Mouse (Mus musculus): Measurements from ENCODE around the gene Axin1. TPM values are rescaled to one million over a fixed set of nuclear protein-coding genes. Genes with fewer than 3 reads are reported as not detected.
"Not testable (repeated sequence)": the region's sequence is repeated elsewhere in the genome, so short reads cannot be mapped to it uniquely, and the experiment has no call there.

Gene Axin1
- polyA plus RNA-seq, 2 experiments from 2014 or later, result 10.5 to 13.5 TPM

GRCm38 (mm10) chr17:26188091-26188805, 49.8 kb downstream of the Axin1 start:
- ATAC-seq, result no peak

- ATAC-seq, result not testable (repeated sequence)
Measured at GRCm38 (mm10) chr17:26191486-26191885, 53.0 kb downstream of the Axin1 start.

- no peak for ATAC-seq
Measured at GRCm38 (mm10) chr17:26192481-26193190, 54.1 kb downstream of the Axin1 start.

GRCm38 (mm10) chr17:26198892-26199291, 60.4 kb downstream of the Axin1 start, which contains the start of gene Pdia2:
Gene Pdia2 (minus strand): TSS chr17:26199087.
- no peak for ATAC-seq

GRCm38 (mm10) chr17:26200831-26201705, 62.6 kb downstream of the Axin1 start:
- ATAC-seq, result no peak

- ATAC-seq, result no peak
Measured at GRCm38 (mm10) chr17:26201998-26202397, 63.5 kb downstream of the Axin1 start.

- ATAC-seq, result no peak
Measured at GRCm38 (mm10) chr17:26202737-26203136, 64.2 kb downstream of the Axin1 start, which contains the start of gene Rgs11. Gene Rgs11 (plus strand): TSS chr17:26202951.

- peak; percentile 46 for ATAC-seq
Measured at GRCm38 (mm10) chr17:26203321-26203811, 64.9 kb downstream of the Axin1 start.

- ATAC-seq, result no peak
Measured at GRCm38 (mm10) chr17:26204766-26205165, 66.3 kb downstream of the Axin1 start.

- ATAC-seq, result no peak
Measured at GRCm38 (mm10) chr17:26206392-26206791, 67.9 kb downstream of the Axin1 start.

GRCm38 (mm10) chr17:26207686-26208085, 69.2 kb downstream of the Axin1 start, which contains the start of gene Arhgdig:
Gene Arhgdig (minus strand): TSS chr17:26207786.
- ATAC-seq, result no peak

GRCm38 (mm10) chr17:26212241-26212640, 73.8 kb downstream of the Axin1 start:
- no peak for ATAC-seq

GRCm38 (mm10) chr17:26212681-26213080, 74.2 kb downstream of the Axin1 start:
- no peak for ATAC-seq

GRCm38 (mm10) chr17:26221508-26221907, 83.0 kb downstream of the Axin1 start:
- no peak for ATAC-seq

GRCm38 (mm10) chr17:26225150-26225549, 86.7 kb downstream of the Axin1 start:
- ATAC-seq, result no peak

GRCm38 (mm10) chr17:26229776-26230175, 91.3 kb downstream of the Axin1 start:
- ATAC-seq, result no peak

GRCm38 (mm10) chr17:26231156-26231555, 92.7 kb downstream of the Axin1 start:
- no peak for ATAC-seq

GRCm38 (mm10) chr17:26232863-26233262, 94.4 kb downstream of the Axin1 start:
- ATAC-seq, result no peak

- peak; percentile 52 for ATAC-seq
Measured at GRCm38 (mm10) chr17:26234386-26234785, 95.9 kb downstream of the Axin1 start.

- no peak for ATAC-seq
Measured at GRCm38 (mm10) chr17:26235077-26235815, 96.8 kb downstream of the Axin1 start.

GRCm38 (mm10) chr17:26237667-26238066, 99.2 kb downstream of the Axin1 start:
- no peak for ATAC-seq

- no peak for ATAC-seq
Measured at GRCm38 (mm10) chr17:26239551-26239950, 101.1 kb downstream of the Axin1 start.
